Mouse (Mus musculus) bone marrow macrophage, adult 2 months (primary cell): Measurements from ENCODE around the gene Mex3d. TPM values are rescaled to one million over a fixed set of nuclear protein-coding genes. Genes with fewer than 3 reads are reported as not detected.

ENCODE experiments used
- H3K27ac ChIP-seq: 2 replicates; pipeline ENCODE4 v1.5.1; 2012; ENCODE audit warnings: low read depth, low read length; ENCODE audit not compliant: insufficient read depth
- H3K4me1 ChIP-seq: 2 replicates; pipeline ENCODE4 v1.6.1; 2012; ENCODE audit warnings: low read length; ENCODE audit not compliant: control insufficient read depth, insufficient read depth
- H3K4me3 ChIP-seq: 2 replicates; pipeline ENCODE4 v1.5.1; 2012; ENCODE audit warnings: mild to moderate bottlenecking, low read length, moderate library complexity; ENCODE audit not compliant: insufficient read depth
- CTCF ChIP-seq: IDR thresholded peaks from 2 replicates; pipeline ENCODE4 v1.5.1; 2012; ENCODE audit warnings: low read depth, mild to moderate bottlenecking, low read length, moderate library complexity
- POLR2A ChIP-seq: IDR thresholded peaks from 2 replicates; pipeline ENCODE4 v1.6.1; 2012; ENCODE audit warnings: mild to moderate bottlenecking, low read depth, low read length, borderline replicate concordance
- polyA plus RNA-seq: library from polyadenylated mRNA; stranded (reverse); fragments of >200 nt; gene quantifications from 2 replicates; pipeline ENCODE4 v1.2.4, GENCODE M21; 2012; ENCODE audit not compliant: missing spikeins, insufficient read depth, insufficient read length

The Mex3d gene
- polyA plus RNA-seq, 1 experiment, result 8.3 TPM

GRCm38 (mm10) chr10:80430375-80430980 lies 43.0 kb upstream of the Mex3d start:
- no peak overlapping the region for H3K27ac ChIP-seq
- TF ChIP-seq POLR2A, result no peak
- no peak for TF ChIP-seq CTCF
- peaks cover 3% of the 10 kb centered on the region for H3K4me1 ChIP-seq
- H3K4me3 ChIP-seq, result no peak overlapping the region

DNA sequence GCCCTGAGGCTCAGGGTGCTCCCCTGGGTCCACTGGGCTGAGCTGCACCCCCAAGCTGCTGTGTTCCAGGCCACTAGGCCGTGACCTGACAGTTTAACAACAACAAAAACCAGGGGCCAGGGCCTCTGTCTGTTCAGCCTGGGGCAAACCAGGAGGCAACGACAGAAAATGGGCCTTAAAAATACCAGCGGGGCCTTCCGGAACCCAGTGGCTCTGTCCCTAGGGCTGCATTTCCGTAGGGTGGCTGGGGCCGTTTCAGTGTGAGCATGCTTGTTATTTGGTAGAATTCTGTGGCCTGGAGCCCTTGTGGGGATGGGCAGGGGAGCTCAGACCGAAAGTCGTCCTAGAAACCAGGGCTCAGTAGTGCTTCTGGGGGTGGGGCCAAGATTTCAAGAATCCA lies 42.3 kb upstream of the Mex3d start:
- H3K27ac ChIP-seq, result no peak overlapping the region
- no peak overlapping the region for H3K4me3 ChIP-seq
- peaks cover 3% of the 10 kb centered on the region for H3K4me1 ChIP-seq
- TF ChIP-seq POLR2A, result no peak
- no peak for TF ChIP-seq CTCF

DNA sequence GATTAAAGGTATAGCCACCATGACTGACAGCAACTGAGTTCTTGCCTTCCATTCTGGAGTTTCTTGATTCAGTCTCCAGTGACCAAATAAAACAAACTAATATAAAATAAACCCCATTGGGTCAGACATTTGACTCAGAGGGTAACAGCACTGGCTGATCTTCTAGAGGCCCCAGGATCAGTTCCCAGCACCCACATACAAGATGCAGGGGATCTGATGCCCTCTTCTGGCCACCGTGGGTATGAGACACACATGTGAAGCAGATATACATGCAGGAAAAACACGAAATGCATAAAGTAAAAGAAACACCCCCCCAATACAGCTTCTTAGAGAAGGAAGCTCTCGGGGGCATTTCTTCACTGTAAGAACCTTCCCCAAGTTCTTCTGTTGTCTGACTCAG lies 37.6 kb upstream of the Mex3d start:
- Histone ChIP-seq H3K4me1 (no peaks in the 10 kb centered on the region), H3K27ac (no peak overlapping the region), H3K4me3 (no peak overlapping the region)
- no peak for TF ChIP-seq CTCF
- no peak for TF ChIP-seq POLR2A

DNA sequence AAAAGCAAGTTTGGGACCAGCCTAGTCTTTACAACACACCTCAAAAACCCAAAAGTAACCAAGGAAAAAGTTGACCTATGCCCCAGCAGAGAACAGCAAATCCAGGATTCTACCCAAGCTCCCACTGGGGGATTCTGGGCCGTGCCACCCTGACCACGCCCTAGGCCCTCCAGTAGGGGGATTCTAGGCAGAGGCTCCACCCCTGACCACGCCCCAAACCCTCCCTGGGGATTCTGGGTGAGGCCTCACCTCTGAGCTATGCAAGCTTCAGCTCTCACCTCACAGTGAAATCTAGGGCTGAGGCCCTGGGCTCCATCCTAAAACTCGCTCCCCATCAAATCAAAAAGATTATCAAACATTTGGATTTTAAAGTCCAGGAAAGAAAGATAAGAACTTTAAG lies 36.1 kb upstream of the Mex3d start:
- Histone ChIP-seq H3K27ac (no peak overlapping the region), H3K4me3 (no peak overlapping the region), H3K4me1 (no peaks in the 10 kb centered on the region)
- TF ChIP-seq POLR2A (no peak), CTCF (no peak)

DNA sequence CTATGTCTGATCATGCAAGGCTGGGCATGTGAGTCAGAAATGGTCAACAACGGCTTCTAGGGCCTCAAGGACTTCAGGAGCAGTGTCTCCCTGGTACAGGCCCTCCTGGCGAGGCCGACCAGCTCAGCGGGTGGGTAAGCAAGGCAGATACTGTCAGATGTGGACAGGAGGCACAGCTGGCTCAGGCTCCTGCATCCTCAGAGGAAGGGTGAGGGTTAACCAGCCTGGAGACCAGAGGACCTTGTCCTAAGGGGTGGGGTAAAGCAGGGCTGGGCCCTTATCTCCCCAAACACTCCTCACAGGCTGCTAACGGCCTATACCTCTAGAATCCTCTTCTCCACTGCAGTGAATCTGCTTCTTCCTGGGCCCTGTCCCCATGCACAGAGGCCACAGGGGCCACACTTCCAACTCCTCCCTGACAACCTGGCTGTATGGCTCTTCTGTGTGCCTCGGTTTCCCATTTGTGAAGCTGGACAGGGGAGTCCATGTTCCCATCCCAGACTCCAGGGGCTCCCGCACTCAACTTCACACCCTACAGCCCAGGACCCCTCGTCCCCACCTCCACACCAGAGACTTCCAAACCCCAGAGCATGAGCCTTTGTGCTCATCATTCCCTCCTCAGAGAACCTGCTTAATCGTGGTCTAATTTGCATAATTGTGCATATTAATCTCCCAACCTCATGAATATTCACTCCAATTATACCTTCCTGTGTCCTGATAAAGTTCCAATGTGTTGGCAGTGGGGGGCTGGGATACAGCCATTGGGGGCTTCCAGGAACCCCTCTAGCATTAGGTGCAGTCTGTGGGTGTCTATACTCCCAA lies 34.4 kb upstream of the Mex3d start:
- TF ChIP-seq POLR2A (no peak), CTCF (no peak)
- H3K27ac ChIP-seq, result no peak overlapping the region
- no peaks in the 10 kb centered on the region for H3K4me1 ChIP-seq
- H3K4me3 ChIP-seq, result no peak overlapping the region

DNA sequence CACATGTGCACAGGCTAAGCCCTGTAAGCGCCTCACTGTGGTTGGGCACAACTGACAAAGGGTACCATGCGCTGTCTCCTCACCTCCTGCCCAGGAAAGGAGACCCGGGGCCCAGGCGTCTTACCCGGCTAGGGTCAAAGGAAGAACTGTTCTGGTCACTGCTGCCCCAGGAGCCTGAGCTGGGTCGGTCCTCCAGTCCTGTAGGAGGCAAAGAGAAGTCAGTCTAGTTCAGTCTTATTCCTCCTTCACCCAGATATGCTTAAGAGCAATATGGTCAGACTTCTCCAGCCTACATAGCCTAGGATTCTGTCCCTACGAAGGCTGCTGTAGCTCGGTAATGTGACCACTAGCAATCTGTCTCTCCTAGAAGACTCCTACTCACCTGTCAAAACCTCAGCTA lies 33.7 kb upstream of the Mex3d start:
- TF ChIP-seq CTCF, result no peak
- no peak for TF ChIP-seq POLR2A
- H3K4me1 ChIP-seq, result no peaks in the 10 kb centered on the region
- H3K4me3 ChIP-seq, result no peak overlapping the region
- H3K27ac ChIP-seq, result no peak overlapping the region

DNA sequence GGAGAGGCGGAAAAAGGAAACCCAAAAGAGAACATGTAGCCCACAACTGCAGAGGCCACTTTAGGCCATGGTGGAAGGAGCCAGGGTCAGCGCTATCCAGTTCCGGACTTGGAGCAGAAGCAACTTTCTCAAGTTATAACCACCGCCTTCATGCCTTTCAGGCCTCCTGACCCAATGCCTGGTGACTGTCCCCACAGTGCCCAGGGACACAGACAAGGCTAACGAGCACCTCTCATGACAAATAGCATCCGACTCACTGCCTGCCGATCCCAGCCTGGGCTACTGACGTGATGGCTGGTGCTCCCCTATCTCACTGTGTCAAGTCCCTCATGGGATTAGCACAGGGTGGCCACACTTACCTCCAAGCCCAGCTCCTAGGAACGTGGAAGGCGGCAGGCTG lies 33.3 kb upstream of the Mex3d start:
- no peak overlapping the region for H3K27ac ChIP-seq
- TF ChIP-seq POLR2A (no peak), CTCF (no peak)
- no peak overlapping the region for H3K4me3 ChIP-seq
- H3K4me1 ChIP-seq, result no peaks in the 10 kb centered on the region

GRCm38 (mm10) chr10:80419419-80419818 lies 32.0 kb upstream of the Mex3d start:
- no peak overlapping the region for H3K27ac ChIP-seq
- no peak for TF ChIP-seq CTCF
- TF ChIP-seq POLR2A, result no peak
- no peaks in the 10 kb centered on the region for H3K4me1 ChIP-seq
- H3K4me3 ChIP-seq, result no peak overlapping the region

GRCm38 (mm10) chr10:80418311-80418710 lies 30.9 kb upstream of the Mex3d start:
- Histone ChIP-seq H3K4me1 (no peaks in the 10 kb centered on the region), H3K4me3 (no peak overlapping the region), H3K27ac (no peak overlapping the region)
- TF ChIP-seq CTCF (no peak), POLR2A (no peak)

GRCm38 (mm10) chr10:80417841-80418240 lies 30.4 kb upstream of the Mex3d start:
- Histone ChIP-seq H3K4me1 (no peaks in the 10 kb centered on the region), H3K27ac (no peak overlapping the region), H3K4me3 (no peak overlapping the region)
- TF ChIP-seq CTCF (no peak), POLR2A (no peak)

DNA sequence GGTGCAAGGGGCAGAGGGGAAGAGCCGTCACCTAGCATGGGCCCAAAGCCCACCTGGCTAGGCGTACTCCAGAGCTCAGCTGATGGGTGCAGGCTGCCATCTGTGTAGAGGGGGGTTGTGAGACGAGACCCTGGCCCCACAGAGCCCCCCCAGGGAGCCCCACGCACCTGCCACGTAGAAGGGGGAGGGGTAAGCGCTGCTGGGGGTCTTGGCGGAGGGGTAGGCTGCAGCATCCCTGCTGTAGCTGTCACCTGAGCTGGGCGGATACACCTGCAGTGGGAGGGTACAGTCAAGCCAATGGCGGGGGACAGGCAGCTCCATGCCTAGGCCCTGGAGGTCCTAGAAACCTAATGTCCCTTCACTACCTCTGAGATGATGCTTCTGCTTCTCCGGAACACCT lies 29.9 kb upstream of the Mex3d start:
- no peak overlapping the region for H3K4me3 ChIP-seq
- no peaks in the 10 kb centered on the region for H3K4me1 ChIP-seq
- TF ChIP-seq POLR2A, result no peak
- TF ChIP-seq CTCF, result no peak
- H3K27ac ChIP-seq, result no peak overlapping the region
